Mouse (Mus musculus) hindbrain, embryonic 16.5 days (tissue): ENCODE data around the gene Otx2. TPM values are rescaled to one million over a fixed set of nuclear protein-coding genes. Genes with fewer than 3 reads are reported as not detected.

Experiments used
- ATAC-seq: fragments of 200-750 bp; cut with Nextera tagmentation; 2 replicates; pipeline ENCODE4 v1.8.0; 2017; ENCODE audit warnings: moderate TSS enrichment, moderate library complexity
- H3K27ac ChIP-seq: fragments of 300-500 bp; sonication (generic); 2 replicates; pipeline ENCODE4 v1.5.1; 2014; ENCODE audit warnings: low read depth, mild to moderate bottlenecking, control low read depth, low read length, moderate library complexity
- H3K27me3 ChIP-seq: fragments of 300-500 bp; sonication (generic); replicated peaks from 2 replicates; pipeline ENCODE4 v1.6.1; 2014; ENCODE audit warnings: low read length; ENCODE audit not compliant: control insufficient read depth, insufficient read depth
- H3K36me3 ChIP-seq: fragments of 300-500 bp; sonication (generic); 2 replicates; pipeline ENCODE4 v1.6.1; 2014; ENCODE audit warnings: mild to moderate bottlenecking, low read length, moderate library complexity, mixed read lengths; ENCODE audit not compliant: control insufficient read depth, insufficient read depth
- H3K4me1 ChIP-seq: fragments of 300-500 bp; sonication (generic); 2 replicates; pipeline ENCODE4 v1.6.1; 2014; ENCODE audit warnings: low read depth, low read length; ENCODE audit not compliant: control insufficient read depth, insufficient read depth
- H3K4me2 ChIP-seq: fragments of 300-500 bp; sonication (generic); 2 replicates; pipeline ENCODE4 v1.6.1; 2014; ENCODE audit warnings: mild to moderate bottlenecking, low read length, control low read depth, moderate library complexity
- H3K4me3 ChIP-seq: fragments of 300-500 bp; sonication (generic); 2 replicates; pipeline ENCODE4 v1.5.1; 2014; ENCODE audit warnings: mild to moderate bottlenecking, low read length, control low read depth, moderate library complexity
- H3K9ac ChIP-seq: fragments of 300-500 bp; sonication (generic); 2 replicates; pipeline ENCODE4 v1.6.1; 2014; ENCODE audit warnings: low read depth, mild to moderate bottlenecking, control low read depth, low read length, moderate library complexity
- H3K9me3 ChIP-seq: fragments of 300-500 bp; sonication (generic); 2 replicates; pipeline ENCODE4 v1.6.1; 2014; ENCODE audit warnings: mild to moderate bottlenecking, low read length, moderate library complexity; ENCODE audit not compliant: control insufficient read depth
- WGBS: fragments of 180-500 bp; shearing (Covaris S2); extraction: QIAGEN DNeasy Blood & Tissue Kit; methylation state at CpG from one replicate; pipeline ENCODE4 v1.1.7; 2014; 5-methylcytosine and 5-hydroxymethylcytosine counted together
- polyA plus RNA-seq: library from polyadenylated mRNA; unstranded; fragments of >200 nt; fragmentation: Nextera tagmentation; extraction: Ambion mirVana; gene quantifications from 2 replicates; pipeline ENCODE4 v1.2.1, GENCODE M21; 2015

Gene Otx2
- polyA plus RNA-seq, 1 experiment from 2014 or later, result 21.0 TPM

DNA sequence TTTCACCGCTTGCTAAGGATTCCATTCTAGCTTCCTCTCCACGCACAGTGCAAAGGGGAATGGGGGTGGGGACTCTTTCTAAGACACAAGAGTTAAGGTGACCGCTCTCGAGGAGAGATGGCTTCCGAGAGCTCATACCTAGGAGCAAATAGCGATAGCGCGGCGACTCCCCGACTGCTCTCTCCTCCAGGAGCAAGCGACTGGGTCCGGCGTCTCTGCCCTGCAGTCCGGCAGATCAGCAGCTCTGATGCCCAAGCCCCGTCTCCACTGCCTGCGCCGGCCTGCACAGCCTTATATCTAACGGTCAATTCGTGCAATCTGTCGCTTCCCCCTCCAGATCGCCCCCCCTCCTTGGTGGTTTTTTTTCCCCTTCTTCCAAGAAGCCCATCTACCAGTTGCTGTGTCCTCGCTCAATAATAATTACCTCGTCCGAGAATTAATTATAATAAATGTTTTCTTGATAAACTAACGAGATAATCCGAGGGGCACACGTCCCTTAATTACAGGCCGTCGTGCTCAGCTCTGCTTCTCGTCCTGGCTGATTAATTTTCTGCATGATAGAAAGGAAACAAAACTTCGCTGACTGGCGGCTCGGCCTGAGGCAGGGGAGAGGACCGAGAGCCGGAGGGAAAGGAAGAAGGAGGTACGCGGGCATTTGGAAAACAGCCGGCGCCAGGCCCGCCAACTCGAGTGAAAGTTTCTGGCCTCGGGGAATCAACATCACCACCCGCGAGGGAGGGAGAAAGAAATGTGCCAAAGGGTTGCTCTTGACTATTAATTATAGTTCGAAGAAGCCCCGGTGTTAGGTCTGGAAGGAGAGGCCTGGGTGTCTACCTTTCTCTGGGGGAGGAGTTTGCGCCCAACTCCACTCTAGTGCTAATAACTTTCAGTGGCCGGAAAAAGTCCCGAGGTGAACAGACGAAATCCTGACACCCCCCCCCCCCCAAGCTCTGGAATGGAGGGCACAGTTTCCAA is 8.5 kb downstream of the Otx2 start:
- ATAC-seq, result 0 out of 2 replicates have a peak, but pooled peaks have one; percentile 45
- no peak overlapping the region for H3K27ac ChIP-seq
- H3K4me1 ChIP-seq, result no peaks in the 10 kb centered on the region
- H3K9ac ChIP-seq, result 0 out of 2 replicates have a peak overlapping the region, but pooled peaks have one; percentile 4
- H3K4me3 ChIP-seq, result peak overlapping the region; percentile 27
- WGBS, result under 1% methylated on average over 50 of the region's 50 CpGs
- H3K4me2 ChIP-seq, result 0 out of 2 replicates have a peak overlapping the region, but pooled peaks have one; percentile 9
- peaks cover 25% of the 10 kb centered on the region for H3K27me3 ChIP-seq
- H3K36me3 ChIP-seq, result no peaks in the 10 kb centered on the region
- no peaks in the 10 kb centered on the region for H3K9me3 ChIP-seq

- Histone ChIP-seq H3K9me3 (no peaks in the 10 kb centered on the region), H3K4me1 (no peaks in the 10 kb centered on the region), H3K4me3 (peak overlapping the region; percentile 27), H3K36me3 (no peaks in the 10 kb centered on the region), H3K27ac (no peak overlapping the region), H3K9ac (no peak overlapping the region), H3K4me2 (0 out of 2 replicates have a peak overlapping the region, but pooled peaks have one; percentile 11), H3K27me3 (peaks cover 32% of the 10 kb centered on the region)
- ATAC-seq, result no peak
- WGBS, result 2% methylated on average over 14 of the region's 14 CpGs
Measured at GRCm38 (mm10) chr14:48664001-48664810, 9.4 kb downstream of the Otx2 start.

DNA sequence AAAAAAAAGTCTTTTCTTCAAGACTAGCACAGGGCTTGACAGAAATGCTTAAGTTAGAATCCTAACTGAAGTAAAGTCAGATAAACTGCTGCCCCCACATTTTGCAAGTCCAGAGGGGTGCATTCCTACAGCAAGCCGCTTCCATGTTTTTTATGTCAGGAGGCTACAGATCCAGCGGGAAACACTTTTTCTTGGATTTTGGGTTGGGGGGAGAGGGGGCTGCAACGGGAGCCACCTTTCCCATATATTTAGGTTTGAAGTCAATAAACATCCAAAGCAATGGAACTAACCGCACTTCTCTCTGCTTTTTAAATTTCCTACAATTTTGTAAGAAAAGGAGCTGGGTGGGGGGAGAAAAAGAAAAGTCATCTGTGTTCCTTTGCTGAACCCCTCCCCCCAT is 10.1 kb downstream of the Otx2 start:
- WGBS, result 5% methylated on average over 4 of the region's 4 CpGs
- H3K9ac ChIP-seq, result no peak overlapping the region
- no peaks in the 10 kb centered on the region for H3K9me3 ChIP-seq
- peaks cover 34% of the 10 kb centered on the region for H3K27me3 ChIP-seq
- no peaks in the 10 kb centered on the region for H3K4me1 ChIP-seq
- no peaks in the 10 kb centered on the region for H3K36me3 ChIP-seq
- no peak overlapping the region for H3K27ac ChIP-seq
- H3K4me2 ChIP-seq, result 0 out of 2 replicates have a peak overlapping the region, but pooled peaks have one; percentile 11
- ATAC-seq, result no peak
- peak overlapping the region; percentile 20 for H3K4me3 ChIP-seq

- Histone ChIP-seq H3K27ac (no peak overlapping the region), H3K36me3 (no peaks in the 10 kb centered on the region), H3K9me3 (no peaks in the 10 kb centered on the region), H3K4me2 (peak overlapping the region; percentile 32; the same call in 1 of the 2 replicates), H3K4me1 (no peaks in the 10 kb centered on the region), H3K27me3 (peaks cover 40% of the 10 kb centered on the region), H3K9ac (no peak overlapping the region), H3K4me3 (peak overlapping the region; percentile 26)
- ATAC-seq, result no peak
- 3% methylated on average over 16 of the region's 16 CpGs for WGBS
Measured at GRCm38 (mm10) chr14:48662568-48663236, 10.9 kb downstream of the Otx2 start.

DNA sequence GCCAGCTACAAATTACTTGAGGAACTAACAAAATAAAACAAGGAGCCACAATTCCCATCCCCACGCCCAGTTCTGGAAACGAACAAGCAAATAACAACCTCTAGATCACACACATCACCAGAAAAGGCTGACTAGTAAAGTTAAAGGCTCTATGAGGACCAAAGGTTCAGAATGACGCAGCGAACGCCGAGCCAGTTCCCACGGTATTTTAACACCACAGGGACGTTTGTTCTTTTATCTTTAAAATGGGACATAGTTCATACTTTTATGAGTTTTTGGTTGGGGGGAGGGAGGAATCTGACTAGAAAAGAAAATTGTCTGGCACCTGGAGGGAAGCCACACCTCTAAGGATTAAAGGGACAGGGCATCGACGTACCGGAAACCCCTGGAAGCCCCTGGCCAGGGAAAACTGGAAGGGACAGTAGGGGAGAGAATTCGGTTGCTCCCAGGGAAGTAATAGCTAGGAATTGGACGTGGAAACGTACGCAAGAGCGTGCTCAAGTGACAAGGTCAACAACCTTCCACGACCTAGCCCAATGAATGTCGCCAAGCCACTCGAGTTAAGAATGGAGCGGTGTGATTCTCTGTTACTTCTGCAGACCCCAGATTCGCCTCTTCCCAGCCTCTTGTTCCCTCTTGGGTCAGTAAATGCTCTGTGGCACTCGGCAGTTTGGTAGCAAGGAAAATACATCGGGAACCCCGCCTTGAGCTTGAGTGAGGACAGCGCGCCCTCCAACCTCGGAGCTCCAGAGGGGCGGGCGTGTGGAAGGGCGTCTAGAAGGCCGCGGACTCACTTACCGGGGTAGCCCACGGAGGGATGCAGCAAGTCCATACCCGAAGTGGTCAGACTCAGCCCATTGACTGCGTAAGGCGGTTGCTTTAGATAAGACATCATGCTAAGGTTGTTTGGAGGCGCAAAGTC is 11.7 kb downstream of the Otx2 start:
- no peak for ATAC-seq

GRCm38 (mm10) chr14:48661151-48661550 is 12.5 kb downstream of the Otx2 start:
- no peak for ATAC-seq
- WGBS, result 29% methylated on average over 8 of the region's 8 CpGs
- Histone ChIP-seq H3K4me3 (no peak overlapping the region), H3K4me2 (no peak overlapping the region; the same call in 1 of the 2 replicates), H3K27me3 (peaks cover 48% of the 10 kb centered on the region), H3K36me3 (no peaks in the 10 kb centered on the region), H3K4me1 (no peaks in the 10 kb centered on the region), H3K9ac (no peak overlapping the region), H3K9me3 (no peaks in the 10 kb centered on the region), H3K27ac (no peak overlapping the region)

More for the DNA sequence above, 11.7 kb downstream of the Otx2 start:
- 8% methylated on average over 38 of the region's 38 CpGs for WGBS
- no peak overlapping the region for H3K27ac ChIP-seq
- peak overlapping the region; percentile 32; the same call in 1 of the 2 replicates for H3K4me2 ChIP-seq
- H3K9me3 ChIP-seq, result no peaks in the 10 kb centered on the region
- H3K4me1 ChIP-seq, result no peaks in the 10 kb centered on the region
- H3K27me3 ChIP-seq, result peaks cover 43% of the 10 kb centered on the region
- H3K36me3 ChIP-seq, result no peaks in the 10 kb centered on the region
- peak overlapping the region; percentile 26 for H3K4me3 ChIP-seq
- H3K9ac ChIP-seq, result no peak overlapping the region

DNA sequence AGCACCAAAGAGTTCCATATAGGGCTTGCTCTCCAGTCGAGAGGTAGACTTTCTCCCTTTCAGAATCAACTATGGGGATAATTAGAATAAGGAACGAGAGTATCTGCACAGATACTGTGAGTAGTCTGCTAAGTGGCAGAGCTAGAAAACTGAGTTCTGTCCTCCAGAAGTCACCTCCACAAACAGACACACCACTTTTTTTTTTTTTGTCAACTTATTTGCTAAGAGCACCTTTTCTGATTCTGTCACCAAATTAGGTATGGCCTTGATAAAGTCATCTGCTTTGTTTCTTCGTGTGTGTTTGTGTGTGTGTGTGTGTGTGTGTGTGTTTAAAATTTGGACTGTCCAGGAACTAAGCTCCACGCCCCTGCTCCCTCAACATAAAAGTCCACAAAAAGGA is 13.0 kb downstream of the Otx2 start:
- ATAC-seq, result no peak
- H3K4me2 ChIP-seq, result no peak overlapping the region; the same call in 1 of the 2 replicates
- no peak overlapping the region for H3K27ac ChIP-seq
- WGBS, result 70% methylated on average over 4 of the region's 4 CpGs
- H3K4me1 ChIP-seq, result no peaks in the 10 kb centered on the region
- no peak overlapping the region for H3K4me3 ChIP-seq
- no peaks in the 10 kb centered on the region for H3K9me3 ChIP-seq
- H3K27me3 ChIP-seq, result peaks cover 48% of the 10 kb centered on the region
- H3K9ac ChIP-seq, result no peak overlapping the region
- H3K36me3 ChIP-seq, result no peaks in the 10 kb centered on the region

- 62% methylated on average over 4 of the region's 4 CpGs for WGBS
- Histone ChIP-seq H3K27ac (no peak overlapping the region), H3K4me3 (no peak overlapping the region), H3K4me1 (no peaks in the 10 kb centered on the region), H3K27me3 (peaks cover 49% of the 10 kb centered on the region), H3K9ac (no peak overlapping the region), H3K36me3 (no peaks in the 10 kb centered on the region), H3K4me2 (no peak overlapping the region), H3K9me3 (no peaks in the 10 kb centered on the region)
- no peak for ATAC-seq
Measured at GRCm38 (mm10) chr14:48659661-48660060, 14.0 kb downstream of the Otx2 start.
